Mouse (Mus musculus) erythroblast, embryonic 14.5 days (primary cell): ENCODE results near the gene Cckar.

Source experiments
- GATA1 ChIP-seq: IDR thresholded peaks from 2 replicates; pipeline ENCODE4 v1.6.1; 2012; ENCODE audit warnings: low read length, inconsistent platforms, mixed read lengths
- TAL1 ChIP-seq: IDR thresholded peaks from 3 replicates; pipeline ENCODE4 v1.6.1; 2012; ENCODE audit warnings: low read length, inconsistent platforms, mixed read lengths

GRCm38 (mm10) chr5:53691577-53691976 is 15.9 kb downstream of the Cckar start:
- TF ChIP-seq GATA1 (no peak), TAL1 (no peak)
